Mouse (Mus musculus) MEL (cell line): ENCODE data around the gene Mrps18b. TPM values are rescaled to one million over a fixed set of nuclear protein-coding genes. Genes with fewer than 3 reads are reported as not detected.
A peak's percentile ranks its signal among the peaks of the same experiment; 100 is the strongest.

Source experiments
- DNase-seq: peaks from one replicate; pipeline ENCODE4 v3.0.0; 2011; ENCODE audit warnings: low read depth, low spot score
- H3K27ac ChIP-seq: 2 replicates; pipeline ENCODE4 v1.5.1; 2012; ENCODE audit warnings: low read depth, mild to moderate bottlenecking, control low read depth, low read length, moderate library complexity; ENCODE audit not compliant: control insufficient read depth
- H3K27me3 ChIP-seq, 2 experiments: fragments of 150-350 bp in 1 of 2; sonication (generic) in 1 of 2; 2 replicates each; pipeline ENCODE4 v1.6.1; 2012; ENCODE audit warnings: low read length in 2 of 2, mild to moderate bottlenecking in 2 of 2, improper control_type of control experiment in 1 of 2, moderate library complexity in 1 of 2; ENCODE audit not compliant: insufficient read depth in 2 of 2, control insufficient read depth in 1 of 2
- H3K36me3 ChIP-seq, 2 experiments: 2 replicates each; pipeline ENCODE4 v1.6.1; 2012 to 2014; ENCODE audit warnings: low read length in 2 of 2, improper control_type of control experiment in 1 of 2, inconsistent platforms in 1 of 2, mild to moderate bottlenecking in 1 of 2; ENCODE audit not compliant: insufficient read depth in 2 of 2, control insufficient read depth in 1 of 2
- H3K4me1 ChIP-seq, 2 experiments: fragments of 150-350 bp in 1 of 2; sonication (generic) in 1 of 2; 2 replicates each; pipeline ENCODE4 v1.6.1; 2012; ENCODE audit warnings: low read length in 2 of 2, improper control_type of control experiment in 1 of 2, mild to moderate bottlenecking in 1 of 2; ENCODE audit not compliant: insufficient read depth in 2 of 2, control insufficient read depth in 1 of 2
- H3K4me3 ChIP-seq, 2 experiments: fragments of 150-350 bp in 1 of 2; sonication (generic) in 1 of 2; 2 replicates each; pipeline ENCODE4 v1.5.1; 2012; ENCODE audit warnings: low read depth in 2 of 2, low read length in 2 of 2, mild to moderate bottlenecking in 2 of 2, moderate library complexity in 2 of 2, control low read depth in 1 of 2, improper control_type of control experiment in 1 of 2; ENCODE audit not compliant: control insufficient read depth in 1 of 2, insufficient read depth in 1 of 2
- H3K79me2 ChIP-seq: 2 replicates; pipeline ENCODE4 v1.6.1; 2012; ENCODE audit warnings: mild to moderate bottlenecking, low read length, moderate library complexity; ENCODE audit not compliant: control insufficient read depth, poor library complexity, insufficient read depth
- H3K9ac ChIP-seq: 2 replicates; pipeline ENCODE4 v1.6.1; 2012; ENCODE audit warnings: low read depth, mild to moderate bottlenecking, control low read depth, low read length, moderate library complexity; ENCODE audit not compliant: control insufficient read depth, poor library complexity, severe bottlenecking
- H3K9me3 ChIP-seq: fragments of 150-350 bp; sonication (generic); replicated peaks from 2 replicates; pipeline ENCODE4 v1.6.1; 2012; ENCODE audit warnings: mild to moderate bottlenecking, low read length, improper control_type of control experiment, moderate library complexity; ENCODE audit not compliant: insufficient read depth
- ELF1 ChIP-seq: IDR thresholded peaks from 2 replicates; pipeline ENCODE4 v1.6.1; 2014; ENCODE audit warnings: low read depth, mild to moderate bottlenecking, inconsistent platforms, low read length, improper control_type of control experiment, moderate library complexity
- EP300 ChIP-seq, 2 experiments: IDR thresholded peaks; 2 replicates each; pipeline ENCODE4 v1.6.1; 2011; ENCODE audit warnings: improper control_type of control experiment in 2 of 2, low read length in 2 of 2, low read depth in 1 of 2, mild to moderate bottlenecking in 1 of 2
- GABPA ChIP-seq: IDR thresholded peaks from 2 replicates; pipeline ENCODE4 v1.6.1; 2012; ENCODE audit warnings: low read depth, mild to moderate bottlenecking, inconsistent platforms, low read length, improper control_type of control experiment, moderate library complexity
- JUND ChIP-seq: IDR thresholded peaks from 2 replicates; pipeline ENCODE4 v1.6.1; 2011; ENCODE audit warnings: low read depth, mild to moderate bottlenecking, improper control_type of control experiment, low read length
- MAX ChIP-seq: IDR thresholded peaks from 2 replicates; pipeline ENCODE4 v1.6.1; 2011; ENCODE audit warnings: low read length, improper control_type of control experiment
- MAZ ChIP-seq: IDR thresholded peaks from 2 replicates; pipeline ENCODE4 v1.6.1; 2012; ENCODE audit warnings: low read depth, mild to moderate bottlenecking, inconsistent platforms, low read length, improper control_type of control experiment
- MYB ChIP-seq: IDR thresholded peaks from 2 replicates; pipeline ENCODE4 v1.6.1; 2011; ENCODE audit warnings: mild to moderate bottlenecking, low read depth, low read length, improper control_type of control experiment
- NRF1 ChIP-seq: IDR thresholded peaks from 2 replicates; pipeline ENCODE4 v1.6.1; 2014; ENCODE audit warnings: low read depth, mild to moderate bottlenecking, inconsistent platforms, low read length, improper control_type of control experiment, moderate library complexity; ENCODE audit not compliant: poor library complexity, insufficient read depth, severe bottlenecking
- POLR2A ChIP-seq, 2 experiments: IDR thresholded peaks; 2 replicates each; pipeline ENCODE4 v1.6.1; 2011 to 2012; ENCODE audit warnings: low read length in 2 of 2, mild to moderate bottlenecking in 2 of 2, control low read depth in 1 of 2, improper control_type of control experiment in 1 of 2, low read depth in 1 of 2, moderate library complexity in 1 of 2; ENCODE audit not compliant: control insufficient read depth in 1 of 2, insufficient read depth in 1 of 2, poor library complexity in 1 of 2
- SMC3 ChIP-seq: IDR thresholded peaks from 2 replicates; pipeline ENCODE4 v1.6.1; 2011; ENCODE audit warnings: low read depth, low read length, improper control_type of control experiment
- UBTF ChIP-seq: IDR thresholded peaks from 2 replicates; pipeline ENCODE4 v1.6.1; 2012; ENCODE audit warnings: low read depth, mild to moderate bottlenecking, inconsistent platforms, low read length, improper control_type of control experiment, moderate library complexity, borderline replicate concordance; ENCODE audit not compliant: insufficient read depth
- USF1 ChIP-seq: IDR thresholded peaks from 2 replicates; pipeline ENCODE4 v1.6.1; 2014; ENCODE audit warnings: low read depth, mild to moderate bottlenecking, inconsistent platforms, low read length, improper control_type of control experiment, moderate library complexity
- USF2 ChIP-seq, 2 experiments: IDR thresholded peaks; 2 replicates each; pipeline ENCODE4 v1.6.1; 2011 to 2012; ENCODE audit warnings: improper control_type of control experiment in 2 of 2, low read length in 2 of 2, borderline replicate concordance in 1 of 2, inconsistent platforms in 1 of 2, low read depth in 1 of 2, mild to moderate bottlenecking in 1 of 2; ENCODE audit not compliant: insufficient read depth in 1 of 2
- ZC3H11A ChIP-seq: IDR thresholded peaks from 2 replicates; pipeline ENCODE4 v1.6.1; 2012; ENCODE audit warnings: low read depth, mild to moderate bottlenecking, inconsistent platforms, low read length, improper control_type of control experiment
- ZKSCAN1 ChIP-seq: IDR thresholded peaks from 2 replicates; pipeline ENCODE4 v1.6.1; 2012; ENCODE audit warnings: low read depth, mild to moderate bottlenecking, inconsistent platforms, low read length, improper control_type of control experiment, moderate library complexity
- polyA plus RNA-seq, 2 experiments: library from polyadenylated mRNA; stranded (reverse) in 1 of 2; unstranded in 1 of 2; fragments of >175 nt in 1 of 2; fragments of >200 nt in 1 of 2; gene quantifications; 2 replicates each; pipeline versions ENCODE4 v1.2.1 to v1.2.4; 2012; ENCODE audit warnings: low replicate concordance in 2 of 2, low read depth in 1 of 2; ENCODE audit not compliant: insufficient read length in 2 of 2, insufficient read depth in 1 of 2, missing spikeins in 1 of 2
- total RNA-seq: library from RNA; depleted of rRNA; stranded (reverse); fragments of 300-350 nt; gene quantifications from 2 replicates; pipeline ENCODE4 v1.2.3, GENCODE M21; 2012

The Mrps18b gene
- total and polyA plus RNA-seq, 3 experiments, result 179 to 239 TPM; not detected in 1

DNA sequence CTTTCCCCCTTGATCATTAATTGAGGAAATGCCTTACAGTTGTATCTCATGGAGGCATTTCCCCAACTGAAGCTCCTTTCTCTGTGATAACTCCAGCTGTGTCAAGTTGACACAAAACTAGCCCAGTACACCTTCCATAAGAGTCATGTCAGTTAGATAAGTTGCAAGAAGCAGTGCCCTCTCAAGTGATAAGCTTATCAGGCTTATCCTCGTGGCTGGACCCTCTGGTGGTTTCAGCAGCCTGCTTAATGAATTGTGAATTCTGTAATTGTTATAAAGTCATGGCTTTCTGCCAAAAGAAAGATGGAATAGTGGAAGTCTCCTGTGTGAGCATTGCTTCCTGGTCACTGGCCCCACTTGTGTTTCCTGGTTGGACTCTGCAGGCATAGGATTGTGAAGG, 11.3 kb upstream of the Mrps18b start (continued):
- TF ChIP-seq NRF1 (no peak), USF1 (no peak), SMC3 (no peak), JUND (0 out of 2 replicates have a peak, but pooled peaks have one; percentile 49), ELF1 (no peak), USF2 (IDR thresholded peaks at IDR 0.05; ENCODE audit: borderline replicate concordance in 1 of 2, insufficient read depth in 1 of 2, low read depth in 1 of 2, low read length in 2 of 2) (no peak), MAX (no peak), ZC3H11A (no peak), UBTF (no peak), MAZ (no peak)

GRCm38 (mm10) chr17:35923281-35923680, 7.1 kb upstream of the Mrps18b start:
- Histone ChIP-seq H3K27ac (no peak overlapping the region), H3K9ac (no peak overlapping the region), H3K4me1 (peaks cover 27 to 68% of the 10 kb centered on the region in 2 experiments), H3K9me3 (no peaks in the 10 kb centered on the region), H3K36me3 (peaks cover 10 to 77% of the 10 kb centered on the region in 2 experiments), H3K4me3 (no peak overlapping the region), H3K27me3 (no peaks in the 10 kb centered on the region), H3K79me2 (peaks cover 14% of the 10 kb centered on the region)
- no peak for DNase-seq
- TF ChIP-seq POLR2A (IDR thresholded peaks at IDR 0.05; ENCODE audit: control insufficient read depth in 1 of 2, insufficient read depth in 1 of 2, low read depth in 1 of 2, low read length in 2 of 2, poor library complexity in 1 of 2), result peak in 1 of 2 experiments; percentile 43; a peak in 1 of 4 replicates
- TF ChIP-seq UBTF, result no peak
- TF ChIP-seq MAX, result no peak
- TF ChIP-seq, all 39 proteins: peak for 1

- Histone ChIP-seq H3K9ac (no peak overlapping the region), H3K36me3 (peaks cover 8 to 71% of the 10 kb centered on the region in 2 experiments), H3K79me2 (peaks cover 18% of the 10 kb centered on the region), H3K27me3 (no peaks in the 10 kb centered on the region), H3K27ac (no peak overlapping the region), H3K4me1 (peaks cover 24 to 62% of the 10 kb centered on the region in 2 experiments), H3K4me3 (no peak overlapping the region), H3K9me3 (no peaks in the 10 kb centered on the region)
- peak; percentile 32 for DNase-seq
- TF ChIP-seq ZKSCAN1 (no peak), MYB (no peak), JUND (no peak), ELF1 (no peak), GABPA (no peak), EP300 (IDR thresholded peaks at IDR 0.05; ENCODE audit: low read depth in 1 of 2, low read length in 2 of 2) (no peak)
Observed at GRCm38 (mm10) chr17:35922566-35922965, 6.4 kb upstream of the Mrps18b start.
